Mouse (Mus musculus): ENCODE data around the gene Nf2. TPM values are rescaled to one million over a fixed set of nuclear protein-coding genes. Genes with fewer than 3 reads are reported as not detected.

The Nf2 gene
- polyA plus RNA-seq, 1 experiment from 2014 or later: 72.9 TPM

DNA sequence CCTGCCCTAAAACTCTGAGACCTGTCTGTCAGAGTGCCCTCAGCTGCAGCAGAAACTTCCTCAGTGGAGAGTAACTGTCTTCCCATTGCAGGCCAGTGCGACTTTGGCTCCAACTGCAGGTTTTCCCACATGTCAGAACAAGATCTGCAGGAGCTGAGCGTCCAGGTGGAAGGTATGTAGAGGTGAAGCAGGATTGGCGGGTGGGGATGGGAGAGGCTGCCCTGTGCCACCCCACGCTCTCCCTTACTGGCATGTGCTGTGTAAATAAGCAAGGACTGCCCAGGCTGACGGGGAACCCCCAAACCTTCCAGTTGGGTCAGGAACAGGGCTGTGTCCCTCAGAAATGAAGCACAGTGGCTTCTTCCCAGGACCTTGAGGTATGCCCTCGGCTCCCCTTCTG is 119.2 kb downstream of the Nf2 start:
- Histone ChIP-seq H3K9me3 (ENCODE audit: control insufficient read depth, low read length) (no peaks in the 10 kb centered on the region), H3K36me3 (ENCODE audit: control insufficient read depth, insufficient read depth) (no peaks in the 10 kb centered on the region), H3K9ac (replicated peaks; ENCODE audit: low read depth, low read length) (no peak overlapping the region), H3K27me3 (replicated peaks; ENCODE audit: control insufficient read depth, insufficient read depth, low read length) (no peaks in the 10 kb centered on the region), H3K27ac (ENCODE audit: low read length) (no peak overlapping the region), H3K4me1 (replicated peaks; ENCODE audit: control insufficient read depth, insufficient read depth, low read length) (no peaks in the 10 kb centered on the region; the same call in 1 of the 2 replicates), H3K4me2 (ENCODE audit: low read length) (no peak overlapping the region), H3K4me3 (replicated peaks; ENCODE audit: low read length) (no peak overlapping the region)
- WGBS: 82% methylated on average over 6 of the region's 6 CpGs
- ATAC-seq: no peak

- Histone ChIP-seq H3K27ac (ENCODE audit: low read length) (no peak overlapping the region), H3K36me3 (ENCODE audit: control insufficient read depth, insufficient read depth) (no peaks in the 10 kb centered on the region), H3K27me3 (replicated peaks; ENCODE audit: control insufficient read depth, insufficient read depth, low read length) (no peaks in the 10 kb centered on the region), H3K4me2 (ENCODE audit: low read length) (no peak overlapping the region), H3K9ac (replicated peaks; ENCODE audit: low read depth, low read length) (no peak overlapping the region), H3K9me3 (ENCODE audit: control insufficient read depth, low read length) (no peaks in the 10 kb centered on the region), H3K4me3 (replicated peaks; ENCODE audit: low read length) (no peak overlapping the region), H3K4me1 (replicated peaks; ENCODE audit: control insufficient read depth, insufficient read depth, low read length) (no peaks in the 10 kb centered on the region; the same call in 1 of the 2 replicates)
- WGBS: 47% methylated on average over 12 of the region's 12 CpGs
- ATAC-seq: no peak
Measured at GRCm38 (mm10) chr11:4729603-4730002, 119.7 kb downstream of the Nf2 start.

GRCm38 (mm10) chr11:4721728-4722127 is 127.6 kb downstream of the Nf2 start:
- H3K36me3 ChIP-seq (ENCODE audit: control insufficient read depth, insufficient read depth): no peaks in the 10 kb centered on the region
- no peak for ATAC-seq
- no peak overlapping the region for H3K9ac ChIP-seq (replicated peaks; ENCODE audit: low read depth, low read length)
- whole genome bisulfite sequencing: 80% methylated on average over 8 of the region's 8 CpGs
- H3K4me1 ChIP-seq (replicated peaks; ENCODE audit: control insufficient read depth, insufficient read depth, low read length): peaks cover 12% of the 10 kb centered on the region; the same call in 1 of the 2 replicates
- H3K27me3 ChIP-seq (replicated peaks; ENCODE audit: control insufficient read depth, insufficient read depth, low read length): no peaks in the 10 kb centered on the region
- H3K4me2 ChIP-seq (ENCODE audit: low read length): no peak overlapping the region
- H3K4me3 ChIP-seq (replicated peaks; ENCODE audit: low read length): no peak overlapping the region
- H3K27ac ChIP-seq (ENCODE audit: low read length): no peak overlapping the region
- no peaks in the 10 kb centered on the region for H3K9me3 ChIP-seq (ENCODE audit: control insufficient read depth, low read length)

DNA sequence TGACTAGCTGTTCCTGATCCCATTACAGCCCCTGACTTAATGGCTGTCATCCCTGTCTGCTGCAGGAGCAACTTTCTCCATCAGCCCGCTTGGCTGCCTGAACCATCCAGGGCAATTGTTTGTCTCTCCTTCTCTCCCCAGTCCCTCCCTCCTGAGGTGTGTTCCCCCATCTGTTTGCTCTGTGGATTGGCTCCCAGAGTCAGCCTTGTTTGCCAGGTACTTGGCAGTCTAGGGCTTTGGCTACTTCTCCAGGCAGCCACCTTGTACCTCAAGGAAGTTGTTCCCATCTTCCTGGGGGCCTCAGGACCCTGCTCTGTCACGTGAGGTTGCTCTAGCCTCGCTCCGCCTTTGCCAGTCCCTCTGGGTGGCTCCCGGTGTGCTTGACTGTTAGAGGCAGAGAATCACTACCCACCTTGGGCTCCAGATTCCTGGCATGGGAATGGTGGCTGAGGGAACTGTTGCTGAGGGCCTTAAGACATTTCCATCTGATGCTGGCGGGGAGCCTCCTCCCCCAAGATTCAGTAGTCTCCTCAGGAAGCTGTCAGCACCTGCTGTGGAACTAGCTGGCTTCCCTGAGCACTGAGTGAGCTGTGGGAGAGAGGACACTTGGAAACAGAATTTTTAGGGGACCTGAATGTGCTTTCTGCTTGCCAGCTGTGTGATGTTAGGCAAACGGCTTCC is 128.3 kb downstream of the Nf2 start:
- no peaks in the 10 kb centered on the region for H3K9me3 ChIP-seq (ENCODE audit: control insufficient read depth, low read length)
- H3K4me1 ChIP-seq (replicated peaks; ENCODE audit: control insufficient read depth, insufficient read depth, low read length): peaks cover 15% of the 10 kb centered on the region; the same call in 1 of the 2 replicates
- peak overlapping the region; percentile 41 for H3K27ac ChIP-seq (ENCODE audit: low read length)
- WGBS: 39% methylated on average over 7 of the region's 7 CpGs
- H3K4me3 ChIP-seq (replicated peaks; ENCODE audit: low read length): no peak overlapping the region
- no peaks in the 10 kb centered on the region for H3K36me3 ChIP-seq (ENCODE audit: control insufficient read depth, insufficient read depth)
- no peak overlapping the region for H3K4me2 ChIP-seq (ENCODE audit: low read length)
- peak; percentile 57 for ATAC-seq
- H3K9ac ChIP-seq (replicated peaks; ENCODE audit: low read depth, low read length): no peak overlapping the region
- no peaks in the 10 kb centered on the region for H3K27me3 ChIP-seq (replicated peaks; ENCODE audit: control insufficient read depth, insufficient read depth, low read length)

- ATAC-seq: peak; percentile 12; the same call in 1 of the 2 replicates
- no peak overlapping the region for H3K4me2 ChIP-seq (ENCODE audit: low read length)
- no peaks in the 10 kb centered on the region for H3K27me3 ChIP-seq (replicated peaks; ENCODE audit: control insufficient read depth, insufficient read depth, low read length)
- H3K4me1 ChIP-seq (replicated peaks; ENCODE audit: control insufficient read depth, insufficient read depth, low read length): peaks cover 15% of the 10 kb centered on the region; the same call in 1 of the 2 replicates
- H3K9ac ChIP-seq (replicated peaks; ENCODE audit: low read depth, low read length): no peak overlapping the region
- no peaks in the 10 kb centered on the region for H3K9me3 ChIP-seq (ENCODE audit: control insufficient read depth, low read length)
- no peaks in the 10 kb centered on the region for H3K36me3 ChIP-seq (ENCODE audit: control insufficient read depth, insufficient read depth)
- no peak overlapping the region for H3K27ac ChIP-seq (ENCODE audit: low read length)
- 59% methylated on average over 11 of the region's 11 CpGs for WGBS
- no peak overlapping the region for H3K4me3 ChIP-seq (replicated peaks; ENCODE audit: low read length)
Measured at GRCm38 (mm10) chr11:4720393-4720792, 128.9 kb downstream of the Nf2 start.

GRCm38 (mm10) chr11:4719961-4720360 is 129.4 kb downstream of the Nf2 start:
- Histone ChIP-seq H3K4me3 (replicated peaks; ENCODE audit: low read length) (no peak overlapping the region), H3K27me3 (replicated peaks; ENCODE audit: control insufficient read depth, insufficient read depth, low read length) (no peaks in the 10 kb centered on the region), H3K9ac (replicated peaks; ENCODE audit: low read depth, low read length) (no peak overlapping the region), H3K4me2 (ENCODE audit: low read length) (no peak overlapping the region), H3K36me3 (ENCODE audit: control insufficient read depth, insufficient read depth) (no peaks in the 10 kb centered on the region), H3K27ac (ENCODE audit: low read length) (no peak overlapping the region), H3K4me1 (replicated peaks; ENCODE audit: control insufficient read depth, insufficient read depth, low read length) (peaks cover 15% of the 10 kb centered on the region; the same call in 1 of the 2 replicates), H3K9me3 (ENCODE audit: control insufficient read depth, low read length) (no peaks in the 10 kb centered on the region)
- 90% methylated on average over 9 of the region's 9 CpGs for WGBS
- no peak for ATAC-seq

GRCm38 (mm10) chr11:4718548-4718947 is 130.8 kb downstream of the Nf2 start:
- H3K36me3 ChIP-seq (ENCODE audit: control insufficient read depth, insufficient read depth): no peaks in the 10 kb centered on the region
- WGBS: 77% methylated on average over 5 of the region's 5 CpGs

DNA sequence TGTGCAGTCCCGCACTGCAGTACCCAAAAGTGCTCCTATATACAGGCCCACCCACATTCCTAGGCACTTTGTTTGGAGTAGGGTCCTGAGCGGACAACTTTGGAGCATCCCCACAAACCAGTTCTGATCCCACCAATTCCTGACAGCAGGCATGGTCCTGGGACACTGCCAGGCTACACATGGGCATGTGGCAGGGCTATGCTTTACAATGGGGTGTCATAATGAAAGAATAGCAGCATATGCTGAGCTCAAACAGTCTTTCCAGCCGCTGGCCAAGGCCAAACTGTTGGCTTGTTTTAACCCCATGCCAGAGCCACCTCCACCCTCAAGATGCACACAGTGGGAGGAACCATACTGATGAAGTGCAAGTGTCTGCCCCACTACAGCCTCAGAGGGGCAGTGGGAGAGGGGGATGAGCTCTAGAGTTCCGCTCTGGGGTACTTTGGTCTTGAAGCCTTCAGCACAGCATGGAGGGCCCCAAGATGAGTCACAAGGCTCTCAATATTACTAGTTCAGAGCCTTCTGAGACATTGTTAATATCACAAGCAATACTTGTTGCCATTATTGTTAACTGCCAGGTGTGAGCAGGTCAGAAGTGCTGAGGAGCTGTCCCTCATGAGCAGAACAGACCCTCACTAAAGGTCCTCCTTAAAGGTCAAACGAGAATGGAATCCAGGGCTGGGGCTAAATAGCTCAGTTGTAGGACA is 132.7 kb downstream of the Nf2 start:
- ATAC-seq: 0 out of 2 replicates have a peak, but pooled peaks have one; percentile 28
- Histone ChIP-seq H3K4me1 (replicated peaks; ENCODE audit: control insufficient read depth, insufficient read depth, low read length) (peaks cover 15% of the 10 kb centered on the region; the same call in 1 of the 2 replicates), H3K9me3 (ENCODE audit: control insufficient read depth, low read length) (no peaks in the 10 kb centered on the region), H3K4me2 (ENCODE audit: low read length) (no peak overlapping the region), H3K27me3 (replicated peaks; ENCODE audit: control insufficient read depth, insufficient read depth, low read length) (no peaks in the 10 kb centered on the region), H3K9ac (replicated peaks; ENCODE audit: low read depth, low read length) (no peak overlapping the region), H3K4me3 (replicated peaks; ENCODE audit: low read length) (no peak overlapping the region), H3K27ac (ENCODE audit: low read length) (no peak overlapping the region), H3K36me3 (ENCODE audit: control insufficient read depth, insufficient read depth) (no peaks in the 10 kb centered on the region; the same call in 1 of the 2 replicates)
- WGBS: 77% methylated on average over 5 of the region's 5 CpGs

More at GRCm38 (mm10) chr11:4718548-4718947, 130.8 kb downstream of the Nf2 start:
- H3K4me3 ChIP-seq (replicated peaks; ENCODE audit: low read length): no peak overlapping the region
- peaks cover 15% of the 10 kb centered on the region; the same call in 1 of the 2 replicates for H3K4me1 ChIP-seq (replicated peaks; ENCODE audit: control insufficient read depth, insufficient read depth, low read length)
- H3K27ac ChIP-seq (ENCODE audit: low read length): no peak overlapping the region
- no peak overlapping the region for H3K4me2 ChIP-seq (ENCODE audit: low read length)
- no peaks in the 10 kb centered on the region for H3K9me3 ChIP-seq (ENCODE audit: control insufficient read depth, low read length)
- ATAC-seq: no peak
- H3K9ac ChIP-seq (replicated peaks; ENCODE audit: low read depth, low read length): no peak overlapping the region
- no peaks in the 10 kb centered on the region for H3K27me3 ChIP-seq (replicated peaks; ENCODE audit: control insufficient read depth, insufficient read depth, low read length)

All from forebrain, embryonic 16.5 days (tissue).